Mouse (Mus musculus) midbrain, embryonic 10.5 days (tissue): ENCODE measurements around the gene Herpud1. TPM values are rescaled to one million over a fixed set of nuclear protein-coding genes. Genes with fewer than 3 reads are reported as not detected.

ENCODE experiments used
- DNase-seq: peaks from one replicate; pipeline ENCODE4 v3.0.0-alpha.2; 2017; ENCODE audit warnings: low spot score
- H3K27ac ChIP-seq: fragments of 300-500 bp; sonication (generic); replicated peaks from 2 replicates; pipeline ENCODE4 v1.5.1; 2016; ENCODE audit warnings: mild to moderate bottlenecking
- H3K27me3 ChIP-seq: fragments of 300-500 bp; sonication (generic); 2 replicates; pipeline ENCODE4 v1.6.1; 2016; ENCODE audit warnings: low read depth, mild to moderate bottlenecking; ENCODE audit not compliant: poor library complexity, severe bottlenecking
- H3K36me3 ChIP-seq: fragments of 300-500 bp; sonication (generic); 2 replicates; pipeline ENCODE4 v1.6.1; 2016; ENCODE audit warnings: mild to moderate bottlenecking, moderate library complexity
- H3K4me1 ChIP-seq: fragments of 300-500 bp; sonication (generic); 2 replicates; pipeline ENCODE4 v1.6.1; 2016
- H3K4me3 ChIP-seq: fragments of 300-500 bp; sonication (generic); 2 replicates; pipeline ENCODE4 v1.5.1; 2016; ENCODE audit warnings: mild to moderate bottlenecking, moderate library complexity
- H3K9me3 ChIP-seq: fragments of 300-500 bp; sonication (generic); replicated peaks from 2 replicates; pipeline ENCODE4 v1.6.1; 2016; ENCODE audit warnings: mild to moderate bottlenecking
- WGBS: fragments of 180-500 bp; shearing (Covaris S2); methylation state at CpG from one replicate; pipeline ENCODE4 v1.1.7; 2016; 5-methylcytosine and 5-hydroxymethylcytosine counted together
- polyA plus RNA-seq: library from polyadenylated mRNA; unstranded; fragments of >200 nt; fragmentation: Nextera tagmentation; extraction: Ambion mirVana; gene quantifications from 2 replicates; pipeline ENCODE4 v1.2.1, GENCODE M21; 2016

The Herpud1 gene
- polyA plus RNA-seq, 1 experiment from 2014 or later: 57.7 TPM

- Histone ChIP-seq H3K27ac (no peak overlapping the region), H3K4me1 (no peaks in the 10 kb centered on the region), H3K9me3 (no peaks in the 10 kb centered on the region), H3K4me3 (no peak overlapping the region), H3K27me3 (no peaks in the 10 kb centered on the region), H3K36me3 (no peaks in the 10 kb centered on the region)
- DNase-seq: no peak
- 69% methylated on average over 2 of the region's 2 CpGs for WGBS
Measured at GRCm38 (mm10) chr8:94444480-94444879, 58.2 kb downstream of the Herpud1 start.

Other genes starting within 250 kb of the Herpud1 start
- not detected in 2 replicates for gene Mt4, start 249.2 kb upstream of the Herpud1 start, polyA plus RNA-seq
- gene Mt3, start 233.8 kb upstream of the Herpud1 start, polyA plus RNA-seq: 6.8 and 7.5 TPM in 2 replicates
- gene Mt2, start 213.8 kb upstream of the Herpud1 start, polyA plus RNA-seq: 32.3 and 55.8 TPM in 2 replicates
- gene Mt1, start 207.4 kb upstream of the Herpud1 start, polyA plus RNA-seq: 131 and 201 TPM in 2 replicates
- gene Nup93, start 171.9 kb upstream of the Herpud1 start, polyA plus RNA-seq: 133 and 142 TPM in 2 replicates
- gene Slc12a3, start 57.2 kb upstream of the Herpud1 start, polyA plus RNA-seq: not detected in 2 replicates
- 0.02 and 0.16 TPM in 2 replicates for gene Nlrc5, start 47.9 kb downstream of the Herpud1 start, polyA plus RNA-seq
- gene Cpne2, start 146.6 kb downstream of the Herpud1 start, polyA plus RNA-seq: 13.6 and 17.6 TPM in 2 replicates
- gene Rspry1, start 215.5 kb downstream of the Herpud1 start, polyA plus RNA-seq: 45.2 and 49.5 TPM in 2 replicates
- gene Fam192a, start 215.6 kb downstream of the Herpud1 start, polyA plus RNA-seq: 91.8 and 98.8 TPM in 2 replicates